Mouse (Mus musculus): ENCODE measurements at regions not wholly inside any gene's neighbourhood (a gene's known extent, or its start where the extent isn't known, plus 50 kb on each side); places are given as distances from the start of the nearest gene placed in this dataset.

- ATAC-seq (ENCODE audit: low read depth) = no peak
- H3K27me3 ChIP-seq = no peaks in the 10 kb centered on the region
- no peaks in the 10 kb centered on the region for H3K9me3 ChIP-seq
- H3K36me3 ChIP-seq = no peaks in the 10 kb centered on the region
- H3K27ac ChIP-seq (replicated peaks) = no peak overlapping the region
- no peaks in the 10 kb centered on the region for H3K4me1 ChIP-seq (replicated peaks)
- H3K4me2 ChIP-seq = no peak overlapping the region
- H3K4me3 ChIP-seq = no peak overlapping the region
- no peak overlapping the region for H3K9ac ChIP-seq
These were observed 472.1 kb downstream of the Nup35 start for GRCm38 (mm10) chr2:81089121-81089520.

GRCm38 (mm10) chr2:81105834-81106233 is 488.8 kb downstream of the Nup35 start:
- no peak overlapping the region for H3K27ac ChIP-seq (replicated peaks)
- ATAC-seq (ENCODE audit: low read depth) = no peak
- no peak overlapping the region for H3K4me2 ChIP-seq
- no peak overlapping the region for H3K4me3 ChIP-seq
- H3K9me3 ChIP-seq = no peaks in the 10 kb centered on the region
- 57% methylated on average over 3 of the region's 3 CpGs for WGBS
- no peaks in the 10 kb centered on the region for H3K4me1 ChIP-seq (replicated peaks)
- H3K9ac ChIP-seq = no peak overlapping the region
- H3K27me3 ChIP-seq = no peaks in the 10 kb centered on the region
- H3K36me3 ChIP-seq = no peaks in the 10 kb centered on the region

GRCm38 (mm10) chr2:81118757-81119156 is 501.7 kb downstream of the Nup35 start:
- no peaks in the 10 kb centered on the region for H3K4me1 ChIP-seq (replicated peaks)
- H3K4me3 ChIP-seq = no peak overlapping the region
- no peak for ATAC-seq (ENCODE audit: low read depth)
- no peak overlapping the region for H3K9ac ChIP-seq
- no peaks in the 10 kb centered on the region for H3K36me3 ChIP-seq
- no peak overlapping the region for H3K27ac ChIP-seq (replicated peaks)
- H3K9me3 ChIP-seq = no peaks in the 10 kb centered on the region
- H3K27me3 ChIP-seq = no peaks in the 10 kb centered on the region
- 88% methylated on average over 2 of the region's 2 CpGs for WGBS
- H3K4me2 ChIP-seq = no peak overlapping the region

GRCm38 (mm10) chr2:81120460-81121051 is 503.5 kb downstream of the Nup35 start:
- Histone ChIP-seq H3K36me3 (no peaks in the 10 kb centered on the region), H3K4me3 (no peak overlapping the region), H3K4me1 (replicated peaks) (no peaks in the 10 kb centered on the region), H3K9me3 (no peaks in the 10 kb centered on the region), H3K27me3 (no peaks in the 10 kb centered on the region), H3K27ac (replicated peaks) (no peak overlapping the region), H3K9ac (no peak overlapping the region), H3K4me2 (no peak overlapping the region)
- ATAC-seq (ENCODE audit: low read depth) = no peak
- 52% methylated on average over 2 of the region's 2 CpGs for WGBS

- WGBS = 98% methylated on average over 2 of the region's 2 CpGs
These were observed 519.5 kb downstream of the Nup35 start for GRCm38 (mm10) chr2:81136473-81137082.

GRCm38 (mm10) chr2:81143600-81143999 is 526.6 kb downstream of the Nup35 start:
- WGBS = 28% methylated on average over 4 of the region's 4 CpGs
- no peak overlapping the region for H3K4me3 ChIP-seq
- no peak overlapping the region for H3K4me2 ChIP-seq
- peak; percentile 56; the same call in 1 of the 2 replicates for ATAC-seq (ENCODE audit: low read depth)
- H3K36me3 ChIP-seq = no peaks in the 10 kb centered on the region
- no peaks in the 10 kb centered on the region for H3K27me3 ChIP-seq
- H3K4me1 ChIP-seq (replicated peaks) = 0 out of 2 replicates have a peak, but pooled peaks cover 3% of the 10 kb centered on the region
- H3K9ac ChIP-seq = no peak overlapping the region
- H3K27ac ChIP-seq (replicated peaks) = no peak overlapping the region
- H3K9me3 ChIP-seq = no peaks in the 10 kb centered on the region

More at GRCm38 (mm10) chr2:81136473-81137082, 519.5 kb downstream of the Nup35 start:
- Histone ChIP-seq H3K27ac (replicated peaks) (no peak overlapping the region), H3K4me2 (no peak overlapping the region), H3K4me3 (no peak overlapping the region), H3K9me3 (no peaks in the 10 kb centered on the region), H3K36me3 (no peaks in the 10 kb centered on the region), H3K9ac (no peak overlapping the region), H3K27me3 (no peaks in the 10 kb centered on the region), H3K4me1 (replicated peaks) (no peaks in the 10 kb centered on the region)
- no peak for ATAC-seq (ENCODE audit: low read depth)

GRCm38 (mm10) chr2:81146458-81146857 is 529.4 kb downstream of the Nup35 start:
- Histone ChIP-seq H3K9me3 (no peaks in the 10 kb centered on the region), H3K4me3 (no peak overlapping the region), H3K27ac (replicated peaks) (no peak overlapping the region), H3K9ac (no peak overlapping the region), H3K36me3 (no peaks in the 10 kb centered on the region), H3K27me3 (no peaks in the 10 kb centered on the region), H3K4me2 (no peak overlapping the region), H3K4me1 (replicated peaks) (0 out of 2 replicates have a peak, but pooled peaks cover 3% of the 10 kb centered on the region)
- 96% methylated on average over 1 of the region's 1 CpGs for WGBS
- no peak for ATAC-seq (ENCODE audit: low read depth)

GRCm38 (mm10) chr2:81148112-81148511 is 531.1 kb downstream of the Nup35 start:
- Histone ChIP-seq H3K36me3 (no peaks in the 10 kb centered on the region), H3K9me3 (no peaks in the 10 kb centered on the region), H3K4me2 (no peak overlapping the region), H3K27me3 (no peaks in the 10 kb centered on the region), H3K4me3 (no peak overlapping the region), H3K4me1 (replicated peaks) (0 out of 2 replicates have a peak, but pooled peaks cover 3% of the 10 kb centered on the region), H3K27ac (replicated peaks) (no peak overlapping the region), H3K9ac (no peak overlapping the region)
- ATAC-seq (ENCODE audit: low read depth) = no peak
- 67% methylated on average over 1 of the region's 1 CpGs for WGBS

- H3K4me1 ChIP-seq (replicated peaks) = no peaks in the 10 kb centered on the region
- no peaks in the 10 kb centered on the region for H3K36me3 ChIP-seq
- H3K27me3 ChIP-seq = no peaks in the 10 kb centered on the region
- no peaks in the 10 kb centered on the region for H3K9me3 ChIP-seq
- WGBS = 84% methylated on average over 2 of the region's 2 CpGs
- H3K9ac ChIP-seq = no peak overlapping the region
- no peak overlapping the region for H3K27ac ChIP-seq (replicated peaks)
- no peak overlapping the region for H3K4me2 ChIP-seq
- no peak for ATAC-seq (ENCODE audit: low read depth)
- H3K4me3 ChIP-seq = no peak overlapping the region
These were observed 565.4 kb downstream of the Nup35 start for GRCm38 (mm10) chr2:81182421-81182820.

- no peak for ATAC-seq (ENCODE audit: low read depth)
- Histone ChIP-seq H3K4me3 (no peak overlapping the region), H3K9ac (no peak overlapping the region), H3K9me3 (no peaks in the 10 kb centered on the region), H3K4me1 (replicated peaks) (no peaks in the 10 kb centered on the region), H3K27me3 (no peaks in the 10 kb centered on the region), H3K27ac (replicated peaks) (no peak overlapping the region), H3K4me2 (no peak overlapping the region), H3K36me3 (no peaks in the 10 kb centered on the region)
These were observed 568.9 kb downstream of the Nup35 start for GRCm38 (mm10) chr2:81185976-81186375.

- no peak for ATAC-seq (ENCODE audit: low read depth)
- Histone ChIP-seq H3K36me3 (no peaks in the 10 kb centered on the region), H3K27me3 (no peaks in the 10 kb centered on the region), H3K9ac (no peak overlapping the region), H3K4me1 (replicated peaks) (no peaks in the 10 kb centered on the region), H3K9me3 (no peaks in the 10 kb centered on the region), H3K4me2 (no peak overlapping the region), H3K27ac (replicated peaks) (no peak overlapping the region), H3K4me3 (no peak overlapping the region)
- WGBS = 82% methylated on average over 1 of the region's 1 CpGs
These were observed 573.8 kb downstream of the Nup35 start for GRCm38 (mm10) chr2:81190831-81191230.

- no peaks in the 10 kb centered on the region for H3K4me1 ChIP-seq (replicated peaks)
These were observed 583.5 kb downstream of the Nup35 start for GRCm38 (mm10) chr2:81200541-81200940.

More at GRCm38 (mm10) chr2:81200541-81200940, 583.5 kb downstream of the Nup35 start:
- no peak for ATAC-seq (ENCODE audit: low read depth)
- no peak overlapping the region for H3K4me2 ChIP-seq
- no peak overlapping the region for H3K27ac ChIP-seq (replicated peaks)
- H3K9me3 ChIP-seq = no peaks in the 10 kb centered on the region
- no peaks in the 10 kb centered on the region for H3K27me3 ChIP-seq
- H3K36me3 ChIP-seq = no peaks in the 10 kb centered on the region
- H3K4me3 ChIP-seq = no peak overlapping the region
- H3K9ac ChIP-seq = no peak overlapping the region
